Mouse (Mus musculus): ENCODE measurements around the gene Dusp13.

DNA sequence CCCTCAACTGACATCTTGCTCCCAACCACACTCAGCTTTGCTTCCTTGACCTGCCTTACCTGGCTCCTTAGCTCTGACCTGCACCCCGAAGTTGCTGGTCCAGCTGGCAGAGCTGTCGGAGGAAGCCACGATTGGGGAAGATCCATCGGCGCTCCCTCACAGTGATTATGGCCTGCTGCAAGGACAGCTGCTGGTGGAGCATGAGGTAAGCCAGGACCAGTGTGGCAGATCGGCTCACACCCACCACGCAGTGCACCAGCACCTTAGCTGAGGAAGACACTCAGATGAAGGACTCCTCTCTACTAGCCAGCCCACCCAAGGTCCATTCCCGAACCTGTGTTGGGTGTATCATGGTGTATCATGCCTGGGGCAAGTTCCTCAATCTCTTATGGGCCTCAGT lies 4.7 kb downstream of the Dusp13 start:
- TF ChIP-seq POLR2A (IDR thresholded peaks at IDR 0.05; ENCODE audit: low read depth, low read length) (no peak), CTCF (IDR thresholded peaks at IDR 0.05; ENCODE audit: borderline replicate concordance, insufficient read depth, low read length) (no peak)

Measured in embryonic fibroblast, embryonic 13.5 days (primary cell).